Mouse (Mus musculus) neural tube, embryonic 14.5 days (tissue): ENCODE data around the gene Lmo7. TPM values are rescaled to one million over a fixed set of nuclear protein-coding genes. Genes with fewer than 3 reads are reported as not detected.

Source experiments
- ATAC-seq: fragments of 200-750 bp; cut with Nextera tagmentation; 2 replicates; pipeline ENCODE4 v1.8.0; 2017; ENCODE audit warnings: low read depth, mild to moderate bottlenecking, moderate TSS enrichment, moderate library complexity
- H3K27ac ChIP-seq: fragments of 300-500 bp; sonication (generic); 2 replicates; pipeline ENCODE4 v1.5.1; 2014; ENCODE audit warnings: low read depth, mild to moderate bottlenecking, control low read depth, low read length, moderate library complexity, mixed read lengths
- H3K27me3 ChIP-seq: fragments of 300-500 bp; sonication (generic); 2 replicates; pipeline ENCODE4 v1.6.1; 2014; ENCODE audit warnings: low read length; ENCODE audit not compliant: control insufficient read depth, insufficient read depth
- H3K36me3 ChIP-seq: fragments of 300-500 bp; sonication (generic); 2 replicates; pipeline ENCODE4 v1.6.1; 2014; ENCODE audit warnings: low read length, mixed read lengths; ENCODE audit not compliant: control insufficient read depth, insufficient read depth
- H3K4me1 ChIP-seq: fragments of 300-500 bp; sonication (generic); 2 replicates; pipeline ENCODE4 v1.6.1; 2014; ENCODE audit warnings: low read length; ENCODE audit not compliant: control insufficient read depth, insufficient read depth
- H3K4me2 ChIP-seq: fragments of 300-500 bp; sonication (generic); 2 replicates; pipeline ENCODE4 v1.6.1; 2014; ENCODE audit warnings: mild to moderate bottlenecking, low read depth, low read length, control low read depth
- H3K4me3 ChIP-seq: fragments of 300-500 bp; sonication (generic); 2 replicates; pipeline ENCODE4 v1.5.1; 2014; ENCODE audit warnings: low read depth, low read length, control low read depth, mixed read lengths
- H3K9ac ChIP-seq: fragments of 300-500 bp; sonication (generic); replicated peaks from 2 replicates; pipeline ENCODE4 v1.6.1; 2014; ENCODE audit warnings: low read depth, mild to moderate bottlenecking, control low read depth, low read length, mixed read lengths
- H3K9me3 ChIP-seq: fragments of 300-500 bp; sonication (generic); 2 replicates; pipeline ENCODE4 v1.6.1; 2016; ENCODE audit warnings: low read length; ENCODE audit not compliant: control insufficient read depth
- WGBS: fragments of 180-500 bp; shearing (Covaris S2); extraction: QIAGEN DNeasy Blood & Tissue Kit; methylation state at CpG from one replicate; pipeline ENCODE4 v1.1.7; 2014; 5-methylcytosine and 5-hydroxymethylcytosine counted together
- polyA plus RNA-seq: library from polyadenylated mRNA; unstranded; fragments of >200 nt; fragmentation: Nextera tagmentation; extraction: Ambion mirVana; gene quantifications from 2 replicates; pipeline ENCODE4 v1.2.1, GENCODE M21; 2014

Lmo7 gene
- polyA plus RNA-seq, 1 experiment from 2014 or later, result 1.7 TPM

- Histone ChIP-seq H3K4me1 (no peaks in the 10 kb centered on the region), H3K4me3 (no peak overlapping the region), H3K9me3 (no peaks in the 10 kb centered on the region), H3K36me3 (no peaks in the 10 kb centered on the region), H3K27me3 (no peaks in the 10 kb centered on the region), H3K27ac (no peak overlapping the region), H3K9ac (no peak overlapping the region), H3K4me2 (no peak overlapping the region)
- ATAC-seq, result no peak
- 76% methylated on average over 9 of the region's 9 CpGs for WGBS
These were observed 140.6 kb downstream of the Lmo7 start for GRCm38 (mm10) chr14:101870171-101870902.

- Histone ChIP-seq H3K27me3 (no peaks in the 10 kb centered on the region), H3K9me3 (no peaks in the 10 kb centered on the region), H3K36me3 (no peaks in the 10 kb centered on the region), H3K4me3 (no peak overlapping the region), H3K9ac (no peak overlapping the region), H3K4me1 (no peaks in the 10 kb centered on the region), H3K4me2 (no peak overlapping the region), H3K27ac (no peak overlapping the region)
- ATAC-seq, result no peak
- 70% methylated on average over 3 of the region's 3 CpGs for WGBS
These were observed 143.1 kb downstream of the Lmo7 start for GRCm38 (mm10) chr14:101872846-101873245.

- Histone ChIP-seq H3K4me3 (no peak overlapping the region), H3K27ac (no peak overlapping the region), H3K4me2 (no peak overlapping the region), H3K9ac (no peak overlapping the region), H3K36me3 (no peaks in the 10 kb centered on the region), H3K27me3 (no peaks in the 10 kb centered on the region), H3K4me1 (no peaks in the 10 kb centered on the region), H3K9me3 (no peaks in the 10 kb centered on the region)
- WGBS, result 42% methylated on average over 8 of the region's 8 CpGs
- ATAC-seq, result no peak
These were observed 148.7 kb downstream of the Lmo7 start for GRCm38 (mm10) chr14:101878346-101879049.

GRCm38 (mm10) chr14:101879050-101879694, 149.4 kb downstream of the Lmo7 start:
- Histone ChIP-seq H3K9ac (no peak overlapping the region), H3K36me3 (no peaks in the 10 kb centered on the region), H3K4me2 (no peak overlapping the region), H3K4me3 (no peak overlapping the region), H3K27ac (no peak overlapping the region), H3K27me3 (no peaks in the 10 kb centered on the region), H3K9me3 (no peaks in the 10 kb centered on the region), H3K4me1 (no peaks in the 10 kb centered on the region)
- ATAC-seq, result no peak
- WGBS, result 41% methylated on average over 7 of the region's 7 CpGs

GRCm38 (mm10) chr14:101882966-101883365, 153.2 kb downstream of the Lmo7 start:
- no peak overlapping the region for H3K27ac ChIP-seq
- 15% methylated on average over 5 of the region's 5 CpGs for WGBS
- H3K9me3 ChIP-seq, result no peaks in the 10 kb centered on the region
- H3K4me3 ChIP-seq, result no peak overlapping the region
- H3K27me3 ChIP-seq, result no peaks in the 10 kb centered on the region
- no peak overlapping the region for H3K4me2 ChIP-seq
- ATAC-seq, result no peak
- no peaks in the 10 kb centered on the region for H3K4me1 ChIP-seq
- no peaks in the 10 kb centered on the region for H3K36me3 ChIP-seq
- H3K9ac ChIP-seq, result no peak overlapping the region

- 92% methylated on average over 6 of the region's 6 CpGs for WGBS
- Histone ChIP-seq H3K27me3 (no peaks in the 10 kb centered on the region), H3K36me3 (no peaks in the 10 kb centered on the region), H3K4me2 (no peak overlapping the region), H3K4me1 (no peaks in the 10 kb centered on the region), H3K9me3 (no peaks in the 10 kb centered on the region), H3K9ac (no peak overlapping the region), H3K27ac (no peak overlapping the region), H3K4me3 (no peak overlapping the region)
- no peak for ATAC-seq
These were observed 154.0 kb downstream of the Lmo7 start for GRCm38 (mm10) chr14:101883787-101884186.

- Histone ChIP-seq H3K9me3 (no peaks in the 10 kb centered on the region), H3K9ac (no peak overlapping the region), H3K4me1 (no peaks in the 10 kb centered on the region), H3K27me3 (no peaks in the 10 kb centered on the region), H3K27ac (no peak overlapping the region), H3K4me2 (no peak overlapping the region), H3K36me3 (no peaks in the 10 kb centered on the region), H3K4me3 (no peak overlapping the region)
- no peak for ATAC-seq
- 98% methylated on average over 10 of the region's 10 CpGs for WGBS
These were observed 156.6 kb downstream of the Lmo7 start for GRCm38 (mm10) chr14:101886320-101886719.

- WGBS, result 92% methylated on average over 10 of the region's 10 CpGs
- no peak overlapping the region for H3K4me2 ChIP-seq
- no peaks in the 10 kb centered on the region for H3K9me3 ChIP-seq
- H3K36me3 ChIP-seq, result no peaks in the 10 kb centered on the region
- H3K27me3 ChIP-seq, result no peaks in the 10 kb centered on the region
- H3K4me3 ChIP-seq, result no peak overlapping the region
- no peaks in the 10 kb centered on the region for H3K4me1 ChIP-seq
- ATAC-seq, result no peak
- H3K27ac ChIP-seq, result no peak overlapping the region
- H3K9ac ChIP-seq, result no peak overlapping the region
These were observed 162.2 kb downstream of the Lmo7 start for GRCm38 (mm10) chr14:101891903-101892448.

- Histone ChIP-seq H3K36me3 (no peaks in the 10 kb centered on the region), H3K9me3 (no peaks in the 10 kb centered on the region), H3K27ac (no peak overlapping the region), H3K4me2 (no peak overlapping the region), H3K4me3 (no peak overlapping the region), H3K9ac (no peak overlapping the region), H3K27me3 (no peaks in the 10 kb centered on the region), H3K4me1 (no peaks in the 10 kb centered on the region)
- WGBS, result 88% methylated on average over 8 of the region's 8 CpGs
- no peak for ATAC-seq
These were observed 162.7 kb downstream of the Lmo7 start for GRCm38 (mm10) chr14:101892496-101892895.
